Mouse (Mus musculus) limb, embryonic 14.5 days (tissue): ENCODE results near the gene Plekhj1. TPM values are rescaled to one million over a fixed set of nuclear protein-coding genes. Genes with fewer than 3 reads are reported as not detected.

Experiments
- ATAC-seq: fragments of 200-750 bp; cut with Nextera tagmentation; 2 replicates; pipeline ENCODE4 v1.8.0; 2017; ENCODE audit warnings: low read depth, moderate number of reproducible peaks, moderate TSS enrichment; ENCODE audit not compliant: low FRiP score
- DNase-seq: peaks from one replicate; pipeline ENCODE4 v3.0.0-alpha.2; 2015; ENCODE audit warnings: low spot score
- H3K27ac ChIP-seq: fragments of 300-500 bp; sonication (generic); replicated peaks from 2 replicates; pipeline ENCODE4 v1.5.1; 2014; ENCODE audit warnings: low read depth, mild to moderate bottlenecking, low read length, moderate library complexity, mixed read lengths
- H3K27me3 ChIP-seq: fragments of 300-500 bp; sonication (generic); 2 replicates; pipeline ENCODE4 v1.6.1; 2014; ENCODE audit warnings: low read length, mixed read lengths; ENCODE audit not compliant: control insufficient read depth, insufficient read depth
- H3K36me3 ChIP-seq: fragments of 300-500 bp; sonication (generic); 2 replicates; pipeline ENCODE4 v1.6.1; 2014; ENCODE audit warnings: mild to moderate bottlenecking, low read length, moderate library complexity, mixed read lengths; ENCODE audit not compliant: control insufficient read depth, insufficient read depth
- H3K4me1 ChIP-seq: fragments of 300-500 bp; sonication (generic); 2 replicates; pipeline ENCODE4 v1.6.1; 2014; ENCODE audit warnings: antibody characterized with exemption, low read length, mixed read lengths; ENCODE audit not compliant: control insufficient read depth, insufficient read depth
- H3K4me2 ChIP-seq: fragments of 300-500 bp; sonication (generic); replicated peaks from 2 replicates; pipeline ENCODE4 v1.6.1; 2014; ENCODE audit warnings: low read depth, mild to moderate bottlenecking, low read length, moderate library complexity; ENCODE audit not compliant: severe bottlenecking
- H3K4me3 ChIP-seq: fragments of 300-500 bp; sonication (generic); replicated peaks from 2 replicates; pipeline ENCODE4 v1.5.1; 2014; ENCODE audit warnings: low read length
- H3K9ac ChIP-seq: fragments of 300-500 bp; sonication (generic); 2 replicates; pipeline ENCODE4 v1.6.1; 2014; ENCODE audit warnings: mild to moderate bottlenecking, low read depth, low read length, moderate library complexity; ENCODE audit not compliant: severe bottlenecking
- H3K9me3 ChIP-seq: fragments of 300-500 bp; sonication (generic); 2 replicates; pipeline ENCODE4 v1.6.1; 2016; ENCODE audit warnings: low read length; ENCODE audit not compliant: control insufficient read depth
- POLR2A ChIP-seq: fragments of 200-500 bp; IDR thresholded peaks from 2 replicates; pipeline ENCODE4 v1.8.0; 2012; ENCODE audit warnings: inconsistent platforms, mild to moderate bottlenecking, moderate library complexity, borderline replicate concordance; ENCODE audit not compliant: insufficient read depth, insufficient read length; ENCODE audit errors: extremely low read depth
- WGBS: fragments of 180-500 bp; shearing (Covaris S2); extraction: QIAGEN DNeasy Blood & Tissue Kit; methylation state at CpG from one replicate; pipeline ENCODE4 v1.1.7; 2014; 5-methylcytosine and 5-hydroxymethylcytosine counted together
- microRNA counts: library from miRNA; unstranded; fragments of <30 nt; microRNA quantifications from one replicate; lab custom pipeline; 2016
- microRNA-seq: library from miRNA; unstranded; fragments of <30 nt; microRNA quantifications from one replicate; pipeline ENCODE4, GENCODE M21; 2016
- polyA plus RNA-seq, 2 experiments: library from polyadenylated mRNA; depleted of rRNA in 1 of 2; stranded (reverse) in 1 of 2; unstranded in 1 of 2; fragments of >200 nt; fragmentation: Nextera tagmentation in 1 of 2; extraction: Ambion mirVana in 1 of 2; gene quantifications; 2 replicates each; pipeline versions ENCODE4 v1.2.1 to v1.2.3; 2012 to 2014

Gene Plekhj1
- polyA plus RNA-seq, 2 experiments: 109 to 119 TPM

- no peak for ATAC-seq
- Histone ChIP-seq H3K9me3 (no peaks in the 10 kb centered on the region), H3K27ac (no peak overlapping the region), H3K4me1 (peaks cover 3% of the 10 kb centered on the region; the same call in 1 of the 2 replicates), H3K36me3 (no peaks in the 10 kb centered on the region), H3K9ac (no peak overlapping the region), H3K4me3 (no peak overlapping the region), H3K27me3 (no peaks in the 10 kb centered on the region), H3K4me2 (no peak overlapping the region)
- WGBS: 7% methylated on average over 6 of the region's 6 CpGs
- DNase-seq: peak; percentile 90
- no peak for TF ChIP-seq POLR2A
Observed at GRCm38 (mm10) chr10:80748609-80749008, 49.8 kb downstream of the Plekhj1 start.

GRCm38 (mm10) chr10:80747410-80747809, 51.0 kb downstream of the Plekhj1 start:
- peaks cover 3% of the 10 kb centered on the region; the same call in 1 of the 2 replicates for H3K4me1 ChIP-seq
- H3K36me3 ChIP-seq: no peaks in the 10 kb centered on the region
- ATAC-seq: peak; percentile 27; the same call in 1 of the 2 replicates
- no peaks in the 10 kb centered on the region for H3K27me3 ChIP-seq
- peak; percentile 70 for DNase-seq
- no peak overlapping the region for H3K4me2 ChIP-seq
- no peaks in the 10 kb centered on the region for H3K9me3 ChIP-seq
- no peak overlapping the region for H3K9ac ChIP-seq
- TF ChIP-seq POLR2A: no peak
- H3K4me3 ChIP-seq: no peak overlapping the region
- H3K27ac ChIP-seq: no peak overlapping the region
- 12% methylated on average over 3 of the region's 3 CpGs for WGBS

MicroRNAs encoded within 50 kb of the gene (microRNA counts, 519-probe panel; counts per million panel counts)
- microRNA mmu-miR-1982 (lab: Ali Mortazavi, UCI): not detected

Small RNA genes lying within 50 kb of the gene (microRNA-seq; reads per million reads assigned to microRNA genes)
- gene Mir1982: 2.7 reads per million, percentile 5 among the genes with 10 or more reads in this experiment

Other genes with a start within 250 kb of the Plekhj1 start
- 56.4 and 79.5 TPM in 2 replicates for gene Rexo1, start 237.1 kb downstream of the Plekhj1 start, polyA plus RNA-seq (2012; rRNA removed)
- gene Rexo1, start 237.1 kb downstream of the Plekhj1 start, polyA plus RNA-seq (2014; fragmentation: Nextera tagmentation; extraction: Ambion mirVana): 27.9 and 32.4 TPM in 2 replicates
- gene Klf16, start 221.3 kb downstream of the Plekhj1 start, polyA plus RNA-seq (2012; rRNA removed): 18.9 and 26.9 TPM in 2 replicates
- gene Klf16, start 221.3 kb downstream of the Plekhj1 start, polyA plus RNA-seq (2014; fragmentation: Nextera tagmentation; extraction: Ambion mirVana): 11.0 and 11.5 TPM in 2 replicates
- 116 and 173 TPM in 2 replicates for gene Abhd17a, start 208.3 kb downstream of the Plekhj1 start, polyA plus RNA-seq (2012; rRNA removed)
- 129 and 132 TPM in 2 replicates for gene Abhd17a, start 208.3 kb downstream of the Plekhj1 start, polyA plus RNA-seq (2014; fragmentation: Nextera tagmentation; extraction: Ambion mirVana)
- 83.1 and 107 TPM in 2 replicates for gene Scamp4, start 195.8 kb downstream of the Plekhj1 start, polyA plus RNA-seq (2012; rRNA removed)
- 91.4 and 104 TPM in 2 replicates for gene Scamp4, start 195.8 kb downstream of the Plekhj1 start, polyA plus RNA-seq (2014; fragmentation: Nextera tagmentation; extraction: Ambion mirVana)
- gene Adat3, start 195.7 kb downstream of the Plekhj1 start, polyA plus RNA-seq (2012; rRNA removed): 16.8 and 29.2 TPM in 2 replicates
- 5.6 and 6.4 TPM in 2 replicates for gene Adat3, start 195.7 kb downstream of the Plekhj1 start, polyA plus RNA-seq (2014; fragmentation: Nextera tagmentation; extraction: Ambion mirVana)
- gene Gm49322, start 192.6 kb downstream of the Plekhj1 start, polyA plus RNA-seq (2012; rRNA removed): 5.6 and 6.2 TPM in 2 replicates
- gene Gm49322, start 192.6 kb downstream of the Plekhj1 start, polyA plus RNA-seq (2014; fragmentation: Nextera tagmentation; extraction: Ambion mirVana): 2.2 and 2.8 TPM in 2 replicates
- gene Csnk1g2, start 175.8 kb downstream of the Plekhj1 start, polyA plus RNA-seq (2012; rRNA removed): 253 and 298 TPM in 2 replicates
- gene Csnk1g2, start 175.8 kb downstream of the Plekhj1 start, polyA plus RNA-seq (2014; fragmentation: Nextera tagmentation; extraction: Ambion mirVana): 110 and 125 TPM in 2 replicates
- 87.8 and 122 TPM in 2 replicates for gene Btbd2, start 141.6 kb downstream of the Plekhj1 start, polyA plus RNA-seq (2012; rRNA removed)
- 78.0 and 89.1 TPM in 2 replicates for gene Btbd2, start 141.6 kb downstream of the Plekhj1 start, polyA plus RNA-seq (2014; fragmentation: Nextera tagmentation; extraction: Ambion mirVana)
- gene Mknk2, start 120.5 kb downstream of the Plekhj1 start, polyA plus RNA-seq (2012; rRNA removed): 108 and 147 TPM in 2 replicates
- gene Mknk2, start 120.5 kb downstream of the Plekhj1 start, polyA plus RNA-seq (2014; fragmentation: Nextera tagmentation; extraction: Ambion mirVana): 93.0 and 97.7 TPM in 2 replicates
- 33.7 and 42.7 TPM in 2 replicates for gene Mob3a, start 96.6 kb downstream of the Plekhj1 start, polyA plus RNA-seq (2012; rRNA removed)
- gene Mob3a, start 96.6 kb downstream of the Plekhj1 start, polyA plus RNA-seq (2014; fragmentation: Nextera tagmentation; extraction: Ambion mirVana): 35.9 and 36.5 TPM in 2 replicates
- 64.5 and 66.1 TPM in 2 replicates for gene Izumo4, start 96.4 kb downstream of the Plekhj1 start, polyA plus RNA-seq (2012; rRNA removed)
- 14.4 and 15.9 TPM in 2 replicates for gene Izumo4, start 96.4 kb downstream of the Plekhj1 start, polyA plus RNA-seq (2014; fragmentation: Nextera tagmentation; extraction: Ambion mirVana)
- 123 and 150 TPM in 2 replicates for gene Ap3d1, start 56.4 kb downstream of the Plekhj1 start, polyA plus RNA-seq (2012; rRNA removed)
- gene Ap3d1, start 56.4 kb downstream of the Plekhj1 start, polyA plus RNA-seq (2014; fragmentation: Nextera tagmentation; extraction: Ambion mirVana): 75.1 and 82.9 TPM in 2 replicates
- 55.1 and 72.2 TPM in 2 replicates for gene Dot1l, start 43.4 kb downstream of the Plekhj1 start, polyA plus RNA-seq (2012; rRNA removed)
- 22.7 and 25.6 TPM in 2 replicates for gene Dot1l, start 43.4 kb downstream of the Plekhj1 start, polyA plus RNA-seq (2014; fragmentation: Nextera tagmentation; extraction: Ambion mirVana)
- 78.0 and 102 TPM in 2 replicates for gene Sf3a2, start 428 bp downstream of the Plekhj1 start, polyA plus RNA-seq (2012; rRNA removed)
- gene Sf3a2, start 428 bp downstream of the Plekhj1 start, polyA plus RNA-seq (2014; fragmentation: Nextera tagmentation; extraction: Ambion mirVana): 80.6 and 87.6 TPM in 2 replicates
- 1.0 and 1.9 TPM in 2 replicates for gene Amh, start 6.6 kb upstream of the Plekhj1 start, polyA plus RNA-seq (2012; rRNA removed)
- gene Amh, start 6.6 kb upstream of the Plekhj1 start, polyA plus RNA-seq (2014; fragmentation: Nextera tagmentation; extraction: Ambion mirVana): 0.11 TPM in 1 of 2 replicates, not detected in the other
- gene Jsrp1, start 14.9 kb upstream of the Plekhj1 start, polyA plus RNA-seq (2012; rRNA removed): 8.5 and 12.1 TPM in 2 replicates
- 5.1 and 6.1 TPM in 2 replicates for gene Jsrp1, start 14.9 kb upstream of the Plekhj1 start, polyA plus RNA-seq (2014; fragmentation: Nextera tagmentation; extraction: Ambion mirVana)
- 882 and 1,248 TPM in 2 replicates for gene Oaz1, start 28.0 kb upstream of the Plekhj1 start, polyA plus RNA-seq (2012; rRNA removed)
- 1,813 and 1,884 TPM in 2 replicates for gene Oaz1, start 28.0 kb upstream of the Plekhj1 start, polyA plus RNA-seq (2014; fragmentation: Nextera tagmentation; extraction: Ambion mirVana)
- gene Lingo3, start 45.4 kb upstream of the Plekhj1 start, polyA plus RNA-seq (2012; rRNA removed): 0.88 and 1.4 TPM in 2 replicates
- 0.56 and 0.82 TPM in 2 replicates for gene Lingo3, start 45.4 kb upstream of the Plekhj1 start, polyA plus RNA-seq (2014; fragmentation: Nextera tagmentation; extraction: Ambion mirVana)
- 366 and 417 TPM in 2 replicates for gene Lsm7, start 56.6 kb upstream of the Plekhj1 start, polyA plus RNA-seq (2012; rRNA removed)
- gene Lsm7, start 56.6 kb upstream of the Plekhj1 start, polyA plus RNA-seq (2014; fragmentation: Nextera tagmentation; extraction: Ambion mirVana): 360 and 371 TPM in 2 replicates
- 86.8 and 128 TPM in 2 replicates for gene Sppl2b, start 56.6 kb upstream of the Plekhj1 start, polyA plus RNA-seq (2012; rRNA removed)
- gene Sppl2b, start 56.6 kb upstream of the Plekhj1 start, polyA plus RNA-seq (2014; fragmentation: Nextera tagmentation; extraction: Ambion mirVana): 40.8 and 41.8 TPM in 2 replicates
- 0.04 TPM in 1 of 2 replicates, not detected in the other for gene Tmprss9, start 73.2 kb upstream of the Plekhj1 start, polyA plus RNA-seq (2012; rRNA removed)
- gene Tmprss9, start 73.2 kb upstream of the Plekhj1 start, polyA plus RNA-seq (2014; fragmentation: Nextera tagmentation; extraction: Ambion mirVana): 0.10 TPM in 1 of 2 replicates, not detected in the other
- gene Timm13, start 102.3 kb upstream of the Plekhj1 start, polyA plus RNA-seq (2012; rRNA removed): 187 and 229 TPM in 2 replicates
- 330 and 335 TPM in 2 replicates for gene Timm13, start 102.3 kb upstream of the Plekhj1 start, polyA plus RNA-seq (2014; fragmentation: Nextera tagmentation; extraction: Ambion mirVana)
- gene Lmnb2, start 119.6 kb upstream of the Plekhj1 start, polyA plus RNA-seq (2012; rRNA removed): 75.9 and 77.5 TPM in 2 replicates
- gene Lmnb2, start 119.6 kb upstream of the Plekhj1 start, polyA plus RNA-seq (2014; fragmentation: Nextera tagmentation; extraction: Ambion mirVana): 19.1 and 21.5 TPM in 2 replicates
- gene Gadd45b, start 131.4 kb upstream of the Plekhj1 start, polyA plus RNA-seq (2012; rRNA removed): 46.2 and 52.2 TPM in 2 replicates
- gene Gadd45b, start 131.4 kb upstream of the Plekhj1 start, polyA plus RNA-seq (2014; fragmentation: Nextera tagmentation; extraction: Ambion mirVana): 33.8 and 36.6 TPM in 2 replicates
- 7.6 and 7.9 TPM in 2 replicates for gene Gng7, start 216.3 kb upstream of the Plekhj1 start, polyA plus RNA-seq (2012; rRNA removed)
- gene Gng7, start 216.3 kb upstream of the Plekhj1 start, polyA plus RNA-seq (2014; fragmentation: Nextera tagmentation; extraction: Ambion mirVana): 6.5 and 7.2 TPM in 2 replicates
- gene Diras1, start 227.0 kb upstream of the Plekhj1 start, polyA plus RNA-seq (2012; rRNA removed): 0.13 and 0.20 TPM in 2 replicates
- gene Diras1, start 227.0 kb upstream of the Plekhj1 start, polyA plus RNA-seq (2014; fragmentation: Nextera tagmentation; extraction: Ambion mirVana): not detected in 2 replicates
- gene Slc39a3, start 238.8 kb upstream of the Plekhj1 start, polyA plus RNA-seq (2012; rRNA removed): 25.9 and 33.0 TPM in 2 replicates
- gene Slc39a3, start 238.8 kb upstream of the Plekhj1 start, polyA plus RNA-seq (2014; fragmentation: Nextera tagmentation; extraction: Ambion mirVana): 12.8 and 14.8 TPM in 2 replicates